Mouse (Mus musculus): ENCODE measurements around the gene Tmprss3. TPM values are rescaled to one million over a fixed set of nuclear protein-coding genes. Genes with fewer than 3 reads are reported as not detected.

Tmprss3 gene
- polyA plus RNA-seq, 1 experiment from 2014 or later: 0.73 TPM

DNA sequence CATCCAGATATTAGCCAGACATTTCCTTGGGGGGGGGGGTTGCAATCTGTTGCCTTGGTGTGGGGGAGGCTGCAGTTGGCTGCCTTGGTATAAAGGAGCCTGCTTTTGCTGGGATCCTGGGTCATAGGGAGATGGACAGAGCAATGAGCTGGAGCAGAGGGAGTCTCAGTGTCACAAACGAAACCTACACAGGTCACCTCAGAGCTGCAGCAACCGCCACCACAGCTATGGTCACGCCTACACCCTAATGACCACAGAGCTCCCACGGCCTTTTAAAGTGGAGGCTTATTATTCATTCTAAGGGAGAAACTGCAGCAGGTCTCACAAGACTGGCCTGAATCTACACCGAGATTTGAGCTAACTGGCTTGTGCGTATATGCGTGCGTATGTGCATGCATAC, 7.0 kb downstream of the Tmprss3 start:
- no peak overlapping the region for H3K4me2 ChIP-seq (ENCODE audit: low read depth, low read length)
- no peaks in the 10 kb centered on the region for H3K27me3 ChIP-seq (ENCODE audit: insufficient read depth, low read length)
- H3K4me3 ChIP-seq (ENCODE audit: low read depth, low read length): no peak overlapping the region
- DNase-seq: no peak
- H3K9me3 ChIP-seq (ENCODE audit: low read length): no peaks in the 10 kb centered on the region
- WGBS (ENCODE audit: insufficient replicate concordance): 75% methylated on average over 8 of the region's 8 CpGs
- no peak overlapping the region for H3K9ac ChIP-seq (replicated peaks)
- H3K36me3 ChIP-seq (replicated peaks; ENCODE audit: insufficient read depth, low read length): no peaks in the 10 kb centered on the region
- no peak for ATAC-seq
- TF ChIP-seq CTCF (IDR thresholded peaks at IDR 0.05; ENCODE audit: low read depth) (no peak), EP300 (IDR thresholded peaks at IDR 0.05; ENCODE audit: low read depth) (no peak)
- 0 out of 2 replicates have a peak, but pooled peaks cover 7% of the 10 kb centered on the region for H3K4me1 ChIP-seq (ENCODE audit: insufficient read depth)
- peak overlapping the region; percentile 22; the same call in 1 of the 2 replicates for H3K27ac ChIP-seq (ENCODE audit: low read depth)

DNA sequence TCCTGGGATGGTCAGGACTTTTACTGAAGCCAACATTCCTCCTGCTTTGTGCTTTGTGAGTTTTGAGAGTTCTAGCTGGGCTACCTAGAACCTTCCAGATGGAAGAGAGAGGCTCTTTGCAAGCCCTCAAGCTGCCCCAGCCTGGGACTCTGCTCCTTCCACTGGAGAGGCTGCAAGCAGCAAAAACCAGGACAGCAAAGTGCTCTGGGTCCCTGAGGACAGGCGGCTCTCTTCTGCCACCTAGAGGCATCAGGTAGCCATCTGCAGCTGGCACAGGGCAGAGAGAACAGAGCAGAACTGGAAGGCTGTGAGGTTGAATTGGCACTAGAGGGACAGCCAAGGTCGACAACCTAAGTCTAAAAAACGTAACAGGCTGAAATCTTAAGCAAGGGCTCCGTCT, 11.4 kb downstream of the Tmprss3 start:
- Histone ChIP-seq H3K9me3 (ENCODE audit: low read length) (no peaks in the 10 kb centered on the region), H3K36me3 (replicated peaks; ENCODE audit: insufficient read depth, low read length) (no peaks in the 10 kb centered on the region), H3K4me2 (ENCODE audit: low read depth, low read length) (no peak overlapping the region), H3K4me3 (ENCODE audit: low read depth, low read length) (no peak overlapping the region), H3K9ac (replicated peaks) (no peak overlapping the region), H3K27me3 (ENCODE audit: insufficient read depth, low read length) (no peaks in the 10 kb centered on the region), H3K27ac (ENCODE audit: low read depth) (no peak overlapping the region), H3K4me1 (ENCODE audit: insufficient read depth) (peaks cover 9% of the 10 kb centered on the region)
- peak; percentile 52 for ATAC-seq
- TF ChIP-seq EP300 (IDR thresholded peaks at IDR 0.05; ENCODE audit: low read depth) (no peak), CTCF (IDR thresholded peaks at IDR 0.05; ENCODE audit: low read depth) (peak; percentile 96)
- 14% methylated on average over 4 of the region's 4 CpGs for WGBS (ENCODE audit: insufficient replicate concordance)
- peak; percentile 79 for DNase-seq

DNA sequence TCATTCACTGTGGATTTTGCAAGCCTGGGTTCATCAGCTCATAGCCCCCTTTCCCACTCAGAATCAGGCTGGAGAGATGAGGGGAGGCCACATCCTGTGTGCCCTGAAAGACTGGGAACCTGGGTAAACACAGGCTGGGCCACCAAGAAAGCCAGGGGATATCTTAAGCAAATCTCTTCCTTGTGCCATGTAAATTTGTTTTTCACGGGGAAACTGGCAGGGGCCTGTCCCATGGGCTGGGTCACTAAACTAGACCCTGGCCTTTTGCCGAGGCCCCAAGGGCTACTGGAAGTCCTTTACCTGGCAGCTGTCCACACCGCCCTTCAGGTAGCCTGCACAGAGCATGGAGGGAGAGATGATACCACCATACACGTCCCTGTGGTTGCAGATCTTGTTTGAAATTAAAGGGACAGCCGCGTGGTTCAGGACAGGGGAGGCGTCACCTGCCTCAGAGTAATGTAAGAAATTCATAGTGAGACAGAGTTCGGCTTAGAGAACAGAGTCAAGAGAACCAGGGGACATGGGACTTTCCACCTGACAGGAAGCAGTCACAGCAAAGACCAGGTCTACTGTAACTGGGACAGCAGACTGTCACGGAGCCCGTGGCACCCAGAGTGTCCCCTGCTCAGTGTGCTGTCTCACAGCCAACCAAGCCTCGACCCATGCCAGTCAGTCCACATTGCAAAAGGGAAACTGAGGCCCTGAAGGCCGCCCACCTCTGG, 14.3 kb downstream of the Tmprss3 start:
- TF ChIP-seq EP300 (IDR thresholded peaks at IDR 0.05; ENCODE audit: low read depth) (no peak), CTCF (IDR thresholded peaks at IDR 0.05; ENCODE audit: low read depth) (no peak)

DNA sequence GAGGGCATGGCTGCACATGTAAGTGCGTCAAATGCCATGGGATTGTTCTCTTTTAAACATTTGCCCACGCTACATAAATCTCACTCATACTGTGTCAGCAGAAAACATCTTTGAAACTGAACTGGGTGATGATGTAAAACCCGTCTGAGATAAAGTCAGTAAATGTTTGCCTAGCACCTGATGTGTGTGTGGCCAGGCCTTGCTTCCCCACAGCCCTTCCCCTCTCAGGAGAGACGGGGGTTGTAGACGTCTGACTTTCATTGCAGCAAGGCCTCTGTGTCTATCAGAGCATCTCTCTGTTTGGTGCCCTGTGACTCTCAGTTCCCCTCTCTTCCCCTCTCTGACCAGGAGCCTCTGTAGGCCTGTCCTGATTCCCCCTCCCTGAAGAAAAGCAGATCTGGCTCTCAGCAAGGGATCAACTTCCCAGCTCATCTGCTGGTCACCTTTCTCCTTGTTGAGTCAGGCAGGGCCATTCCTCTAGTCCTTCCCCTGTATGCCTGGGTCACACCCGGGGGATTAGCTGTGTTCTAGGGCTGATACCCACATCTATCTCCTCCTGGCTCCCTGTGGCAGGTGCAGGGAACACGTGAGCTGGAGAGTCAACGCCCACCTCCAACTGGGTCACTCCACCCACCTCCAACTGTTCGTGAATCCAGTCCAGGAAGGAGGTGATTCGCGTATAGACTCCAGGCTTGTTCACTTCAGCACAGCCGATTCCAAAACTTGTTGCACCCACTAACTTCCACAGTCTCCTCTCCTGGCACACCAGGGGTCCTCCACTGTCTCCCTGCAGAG, 15.4 kb downstream of the Tmprss3 start:
- peaks cover 14% of the 10 kb centered on the region for H3K4me1 ChIP-seq (ENCODE audit: insufficient read depth)
- 53% methylated on average over 12 of the region's 12 CpGs for WGBS (ENCODE audit: insufficient replicate concordance)
- no peak overlapping the region for H3K27ac ChIP-seq (ENCODE audit: low read depth)
- DNase-seq (peak; percentile 47), ATAC-seq (peak; percentile 81)
- no peaks in the 10 kb centered on the region for H3K27me3 ChIP-seq (ENCODE audit: insufficient read depth, low read length)
- H3K36me3 ChIP-seq (replicated peaks; ENCODE audit: insufficient read depth, low read length): no peaks in the 10 kb centered on the region
- H3K9ac ChIP-seq (replicated peaks): no peak overlapping the region
- H3K4me3 ChIP-seq (ENCODE audit: low read depth, low read length): no peak overlapping the region
- TF ChIP-seq EP300 (IDR thresholded peaks at IDR 0.05; ENCODE audit: low read depth) (no peak), CTCF (IDR thresholded peaks at IDR 0.05; ENCODE audit: low read depth) (no peak)
- no peaks in the 10 kb centered on the region for H3K9me3 ChIP-seq (ENCODE audit: low read length)
- H3K4me2 ChIP-seq (ENCODE audit: low read depth, low read length): peak overlapping the region; percentile 7; the same call in 1 of the 2 replicates

More for the DNA sequence above, 14.3 kb downstream of the Tmprss3 start:
- ATAC-seq (no peak), DNase-seq (no peak)
- Histone ChIP-seq H3K4me1 (ENCODE audit: insufficient read depth) (peaks cover 14% of the 10 kb centered on the region), H3K27ac (ENCODE audit: low read depth) (no peak overlapping the region), H3K9me3 (ENCODE audit: low read length) (no peaks in the 10 kb centered on the region), H3K4me2 (ENCODE audit: low read depth, low read length) (no peak overlapping the region), H3K4me3 (ENCODE audit: low read depth, low read length) (no peak overlapping the region), H3K9ac (replicated peaks) (no peak overlapping the region), H3K36me3 (replicated peaks; ENCODE audit: insufficient read depth, low read length) (no peaks in the 10 kb centered on the region), H3K27me3 (ENCODE audit: insufficient read depth, low read length) (no peaks in the 10 kb centered on the region)
- WGBS (ENCODE audit: insufficient replicate concordance): 66% methylated on average over 12 of the region's 12 CpGs

DNA sequence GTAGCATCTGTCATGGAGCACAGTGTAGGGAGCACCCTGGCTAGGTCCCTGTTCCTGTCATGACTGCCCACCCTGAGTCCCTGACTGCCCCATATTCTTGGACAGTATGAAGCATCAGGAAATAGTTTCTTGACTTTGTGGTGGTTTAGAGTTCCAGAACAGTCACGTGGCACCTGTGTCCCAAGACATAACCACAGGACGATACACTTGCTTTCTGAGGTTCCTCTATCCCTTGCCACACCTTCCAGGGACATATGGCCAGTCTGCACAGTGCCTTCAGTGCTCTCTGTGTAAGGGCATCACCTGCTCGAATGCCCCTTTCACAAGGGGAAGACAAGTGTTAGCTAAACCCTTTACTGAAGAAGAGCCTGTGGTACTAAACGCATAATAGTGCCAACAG, 17.3 kb downstream of the Tmprss3 start:
- WGBS (ENCODE audit: insufficient replicate concordance): 59% methylated on average over 4 of the region's 4 CpGs
- no peaks in the 10 kb centered on the region for H3K9me3 ChIP-seq (ENCODE audit: low read length)
- H3K36me3 ChIP-seq (replicated peaks; ENCODE audit: insufficient read depth, low read length): no peaks in the 10 kb centered on the region
- ATAC-seq: no peak
- H3K9ac ChIP-seq (replicated peaks): no peak overlapping the region
- no peak for DNase-seq
- H3K27me3 ChIP-seq (ENCODE audit: insufficient read depth, low read length): no peaks in the 10 kb centered on the region
- TF ChIP-seq EP300 (IDR thresholded peaks at IDR 0.05; ENCODE audit: low read depth) (no peak), CTCF (IDR thresholded peaks at IDR 0.05; ENCODE audit: low read depth) (no peak)
- H3K4me2 ChIP-seq (ENCODE audit: low read depth, low read length): no peak overlapping the region
- H3K4me1 ChIP-seq (ENCODE audit: insufficient read depth): peaks cover 14% of the 10 kb centered on the region
- H3K4me3 ChIP-seq (ENCODE audit: low read depth, low read length): no peak overlapping the region
- 0 out of 2 replicates have a peak overlapping the region, but pooled peaks have one; percentile 16 for H3K27ac ChIP-seq (ENCODE audit: low read depth)

DNA sequence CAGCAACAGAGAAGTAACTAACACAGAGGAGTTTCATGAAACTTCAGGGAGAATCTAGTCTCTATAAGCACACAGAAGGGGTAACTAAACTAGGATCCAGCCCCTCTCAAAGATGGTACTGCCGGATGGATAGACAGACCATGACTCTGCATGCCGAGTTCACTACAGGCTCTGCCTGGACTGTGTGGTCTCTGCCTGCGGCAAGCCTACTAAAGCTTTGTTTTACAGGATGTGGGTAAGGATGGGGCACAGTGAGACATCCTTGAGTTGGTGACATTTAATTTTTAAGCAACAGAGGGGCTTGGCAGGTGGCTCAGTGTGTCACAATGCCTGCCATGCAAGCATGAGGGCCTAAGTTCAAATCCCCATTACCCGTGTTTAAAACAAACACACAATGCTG, 22.5 kb downstream of the Tmprss3 start:
- no peak for DNase-seq
- Histone ChIP-seq H3K4me1 (ENCODE audit: insufficient read depth) (peaks cover 4% of the 10 kb centered on the region; the same call in 1 of the 2 replicates), H3K4me3 (ENCODE audit: low read depth, low read length) (no peak overlapping the region), H3K9ac (replicated peaks) (no peak overlapping the region), H3K36me3 (replicated peaks; ENCODE audit: insufficient read depth, low read length) (no peaks in the 10 kb centered on the region), H3K4me2 (ENCODE audit: low read depth, low read length) (no peak overlapping the region), H3K9me3 (ENCODE audit: low read length) (no peaks in the 10 kb centered on the region), H3K27me3 (ENCODE audit: insufficient read depth, low read length) (no peaks in the 10 kb centered on the region), H3K27ac (ENCODE audit: low read depth) (no peak overlapping the region)
- WGBS (ENCODE audit: insufficient replicate concordance): 52% methylated on average over 4 of the region's 4 CpGs
- ATAC-seq: no peak
- TF ChIP-seq CTCF (IDR thresholded peaks at IDR 0.05; ENCODE audit: low read depth) (no peak), EP300 (IDR thresholded peaks at IDR 0.05; ENCODE audit: low read depth) (no peak)

Measured in liver, postnatal 0 days (tissue).